In genomic region chr5:140202451-140202850, GRCm38 (mm10) we compare ENCODE assay signal across 12 mouse cellular contexts.
"Had no signal": no experiment of that assay in that cellular context is flagged by ENCODE, and none has a peak within 500 bp of the region (broad histone marks: within the 10 kb centered on the region; RNA-seq: fewer than 3 reads in every experiment).

No protein-coding gene starts in this region.

- H3K4me3 ChIP-seq: midbrain, embryonic 13.5 days; midbrain, embryonic 15.5 days; neural tube, embryonic 12.5 days; stomach, embryonic 15.5 days had no signal

- H3K9ac ChIP-seq: liver, embryonic 14.5 days; lung, embryonic 14.5 days; midbrain, embryonic 13.5 days; midbrain, embryonic 15.5 days; neural tube, embryonic 12.5 days; stomach, embryonic 15.5 days had no signal

- H3K4me1 ChIP-seq: midbrain, embryonic 15.5 days; stomach, embryonic 15.5 days had no signal

- H3K27me3 ChIP-seq: midbrain, embryonic 13.5 days; midbrain, embryonic 15.5 days; neural tube, embryonic 12.5 days; stomach, embryonic 15.5 days had no signal

- H3K9me3 ChIP-seq: midbrain, embryonic 13.5 days; midbrain, embryonic 15.5 days; neural tube, embryonic 12.5 days; stomach, embryonic 15.5 days had no signal

- H3K27ac ChIP-seq: liver, embryonic 14.5 days; midbrain, embryonic 13.5 days; midbrain, embryonic 15.5 days; neural tube, embryonic 12.5 days; stomach, embryonic 15.5 days; stomach, postnatal 0 days had no signal

- DNase-seq: lung, adult 18-20 months; lung, embryonic 14.5 days; lung, postnatal 10 days; lung, postnatal 4 days; right cerebral cortex, postnatal 14 days; thymus, postnatal 36 days had no signal

- H3K36me3 ChIP-seq: midbrain, embryonic 13.5 days; midbrain, embryonic 15.5 days; neural tube, embryonic 12.5 days; stomach, embryonic 15.5 days had no signal
